Mouse (Mus musculus): Measurements from ENCODE around the gene Prf1. TPM values are rescaled to one million over a fixed set of nuclear protein-coding genes. Genes with fewer than 3 reads are reported as not detected.

Gene Prf1
- total RNA-seq, 2 experiments from 2014 or later = 0.12 to 0.18 TPM

DNA sequence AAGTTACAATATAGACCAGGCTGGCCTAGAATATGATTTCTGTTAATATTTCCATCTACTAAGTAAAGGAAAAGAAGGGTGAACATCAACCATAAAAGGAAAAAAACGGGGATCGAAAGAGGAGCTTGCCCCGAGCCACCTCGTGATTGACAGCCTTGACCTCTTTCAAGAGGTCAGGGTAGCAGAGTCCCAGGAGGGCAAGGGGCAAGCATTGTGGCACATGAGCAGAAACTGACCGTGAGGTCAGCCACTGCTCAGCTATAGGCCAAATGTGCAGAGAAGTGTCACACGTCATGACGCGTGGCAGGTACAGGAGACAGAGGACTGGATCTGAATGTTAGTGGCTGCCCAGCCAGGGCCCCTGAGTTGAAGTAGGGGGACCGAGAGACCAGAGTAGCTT, 42.6 kb downstream of the Prf1 start:
- DNase-seq = no peak

DNA sequence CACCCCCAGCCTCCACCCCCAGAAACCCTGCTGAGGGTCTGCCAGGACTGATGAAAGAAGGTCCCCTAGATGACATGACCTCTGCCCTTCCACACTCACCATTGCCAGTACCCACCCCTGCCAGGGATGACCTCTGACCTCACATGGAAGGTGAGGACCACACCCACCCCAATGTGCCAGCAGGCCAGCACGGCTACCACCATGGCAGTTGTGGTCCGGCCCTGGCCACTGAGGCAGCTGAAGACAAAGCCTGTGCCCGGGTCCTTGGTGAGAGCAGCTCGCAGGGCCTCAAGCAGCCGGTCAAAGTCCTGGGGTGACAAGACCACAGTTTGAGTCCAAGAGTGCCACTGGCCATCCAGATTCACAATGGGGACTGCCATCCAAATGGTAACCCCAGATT, 43.4 kb downstream of the Prf1 start:
- DNase-seq = no peak

DNA sequence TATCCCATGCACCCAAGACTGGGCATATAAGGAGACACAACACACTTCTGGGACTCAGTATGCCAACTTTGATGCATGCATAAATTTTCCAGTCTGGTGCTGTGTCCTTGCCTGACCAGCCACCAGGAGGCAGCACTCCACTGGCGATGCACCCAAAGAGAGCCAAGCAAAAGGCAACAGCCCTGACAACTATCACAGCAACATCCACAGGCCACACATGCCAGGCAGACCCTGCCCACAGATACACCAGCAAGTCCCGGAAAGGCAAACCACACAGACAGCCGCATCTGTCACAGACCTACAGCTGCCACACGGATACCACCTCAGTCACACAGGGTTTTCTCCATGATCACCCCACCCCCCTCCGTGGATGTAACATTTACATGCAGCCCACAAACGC, 43.9 kb downstream of the Prf1 start:
- peak; percentile 87 for DNase-seq

DNA sequence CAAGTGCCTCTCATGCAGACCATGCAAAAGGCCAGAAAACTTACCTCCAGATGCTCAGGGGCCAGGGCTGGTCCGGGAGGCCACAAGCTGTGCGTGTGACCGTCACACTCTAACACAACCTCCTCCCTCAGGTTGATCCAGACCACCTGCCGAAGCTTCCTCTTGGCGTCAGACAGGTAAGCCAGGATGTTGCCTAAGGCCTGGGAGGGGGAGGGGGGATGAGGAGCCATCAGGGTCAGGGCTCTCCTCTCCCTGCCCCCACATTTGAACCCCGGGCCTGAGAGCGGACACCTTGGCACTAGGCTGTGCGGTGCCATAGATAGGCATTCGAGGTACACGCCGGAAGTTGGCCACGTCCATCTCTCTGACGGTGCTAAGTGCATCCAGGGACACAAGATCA, 45.1 kb downstream of the Prf1 start:
- no peak for DNase-seq

DNA sequence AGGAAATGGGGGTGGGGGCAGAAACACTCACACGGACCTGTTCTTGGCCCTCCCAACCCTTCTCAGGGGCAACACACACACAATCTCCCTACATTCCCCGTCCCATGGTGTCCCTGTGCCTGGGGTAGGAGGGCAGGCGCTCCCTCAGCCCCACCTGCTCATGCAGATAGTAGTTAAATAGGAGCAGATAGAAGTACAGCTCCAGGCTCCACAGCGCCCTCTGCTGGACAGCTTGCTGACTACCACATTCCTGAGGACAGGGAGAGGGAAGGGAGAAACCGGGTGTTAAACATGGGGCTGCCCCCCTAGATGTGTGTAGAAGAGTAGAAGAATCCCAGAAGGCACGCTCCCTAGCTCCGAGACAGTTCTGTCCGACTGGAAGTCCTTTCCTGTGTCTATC, 46.3 kb downstream of the Prf1 start:
- peak; percentile 84 for DNase-seq

DNA sequence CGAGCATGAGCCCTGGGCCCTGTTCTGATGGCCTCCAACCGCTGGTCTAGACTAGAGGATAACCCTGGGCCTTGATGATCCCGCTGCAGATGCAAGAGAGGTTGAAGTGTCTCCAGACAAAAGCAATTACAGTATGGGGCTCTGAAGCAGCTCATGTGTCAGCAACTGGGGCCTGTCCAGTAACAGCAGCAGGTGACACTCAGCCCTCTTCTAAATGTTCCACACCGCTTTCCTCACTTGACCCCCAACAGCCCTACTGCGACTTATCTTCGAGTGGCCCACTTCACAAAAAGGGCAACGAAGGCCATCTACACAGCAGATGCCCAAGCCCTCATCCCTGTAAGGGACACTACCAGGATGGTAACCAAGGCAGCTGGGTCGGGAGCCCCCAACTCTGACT, 47.5 kb downstream of the Prf1 start:
- DNase-seq = no peak

DNA sequence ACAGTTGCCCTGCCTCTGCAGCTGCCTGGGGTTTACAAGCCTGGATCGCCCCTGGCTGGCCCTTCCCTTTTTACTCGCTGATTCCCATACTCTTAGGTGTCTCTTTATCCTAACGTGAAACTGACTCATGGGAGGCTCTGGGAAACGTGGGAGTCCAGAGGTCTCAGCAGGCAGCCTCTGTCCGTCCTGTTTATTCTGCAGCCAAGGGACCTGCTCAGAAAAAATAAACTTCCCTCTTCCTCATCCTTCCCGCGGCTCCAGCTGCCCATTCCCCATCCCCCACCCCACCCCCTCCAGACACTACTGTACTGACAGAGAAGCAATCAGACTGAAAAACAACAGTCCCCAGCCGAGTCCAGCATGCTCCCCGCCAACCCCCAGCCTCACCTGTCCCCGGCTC, 48.7 kb downstream of the Prf1 start:
- DNase-seq = no peak

DNA sequence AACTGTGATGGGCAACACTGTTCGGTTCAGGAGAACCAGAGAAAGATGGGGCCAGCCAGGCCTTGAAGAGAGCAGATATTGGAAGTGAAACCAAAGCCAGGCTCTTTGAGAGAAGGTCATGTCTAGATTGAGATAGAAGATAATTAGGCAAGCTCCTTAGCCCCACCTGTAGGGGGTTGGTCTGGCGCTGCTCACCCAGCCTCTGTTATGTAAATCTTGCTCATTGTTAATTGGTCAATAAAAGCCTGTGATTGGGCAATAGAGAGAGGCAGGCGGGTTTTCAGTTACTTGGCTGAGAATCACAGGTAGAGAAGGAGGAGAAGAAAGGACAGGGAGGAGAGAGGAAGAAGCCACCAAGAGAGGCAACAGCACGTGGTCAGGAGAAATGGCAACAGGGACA, 53.6 kb downstream of the Prf1 start:
- no peak for DNase-seq

Other genes with a start within 250 kb of the Prf1 start
- 10 to 100 TPM; 51.4 to 81.8 TPM for gene Pcbd1, start 208.5 kb upstream of the Prf1 start, total RNA-seq (2021)
- 10 to 100 TPM; 56.8 to 66.6 TPM for gene Sgpl1, start 150.1 kb upstream of the Prf1 start, total RNA-seq (2021)
- gene Tbata, start 125.9 kb upstream of the Prf1 start, total RNA-seq (2021) = not detected
- gene Adamts14, start 24.4 kb upstream of the Prf1 start, total RNA-seq (2021) = 1 to 10 TPM; 3.7 to 4.3 TPM
- gene Pald1, start 85.7 kb downstream of the Prf1 start, total RNA-seq (2021) = 10 to 100 TPM; 53.0 to 66.0 TPM
- under 1 TPM in 1 of 2 experiments, not detected in 1; 0.36 TPM for gene Nodal, start 120.1 kb downstream of the Prf1 start, total RNA-seq (2021)
- 100 to 1,000 TPM; 116 to 127 TPM for gene Eif4ebp2, start 154.8 kb downstream of the Prf1 start, total RNA-seq (2021)
- 10 to 100 TPM; 10.8 to 13.6 TPM for gene Lrrc20, start 178.0 kb downstream of the Prf1 start, total RNA-seq (2021)

All from adrenal gland, postnatal 10 days (tissue).